Mouse (Mus musculus): Measurements from ENCODE around the gene Gimap1. TPM values are rescaled to one million over a fixed set of nuclear protein-coding genes. Genes with fewer than 3 reads are reported as not detected.
A peak's percentile ranks its signal among the peaks of the same experiment; 100 is the strongest.

Gene Gimap1
- polyA plus RNA-seq, 1 experiment from 2014 or later = 7.3 TPM

- no peaks in the 10 kb centered on the region for H3K27me3 ChIP-seq
- H3K4me2 ChIP-seq = no peak within 1 kb of the TSS
- H3K36me3 ChIP-seq = no peaks in the 10 kb centered on the region
- no peak within 1 kb of the TSS for H3K4me3 ChIP-seq
- no peak within 1 kb of the TSS for H3K27ac ChIP-seq
- H3K9ac ChIP-seq = no peak within 1 kb of the TSS
- no peaks in the 10 kb centered on the region for H3K9me3 ChIP-seq
- 50% methylated on average over 2 of the region's 2 CpGs for WGBS
- no peak for ATAC-seq (ENCODE audit: low FRiP score)
- no peaks in the 10 kb centered on the region for H3K4me1 ChIP-seq (replicated peaks)
Observed at GRCm38 (mm10) chr6:48718455-48718854, 20.4 kb upstream of the Gimap1 start, which contains the start of the genes Gm28053 and Gimap7. Gene Gm28053 (plus strand): TSS chr6:48718607. Gene Gimap7 (plus strand): TSS chr6:48718621.

- 81% methylated on average over 4 of the region's 4 CpGs for WGBS
- H3K36me3 ChIP-seq = no peaks in the 10 kb centered on the region
- no peaks in the 10 kb centered on the region for H3K4me1 ChIP-seq (replicated peaks)
- H3K9me3 ChIP-seq = no peaks in the 10 kb centered on the region
- no peak overlapping the region for H3K9ac ChIP-seq
- H3K27ac ChIP-seq = no peak overlapping the region
- no peak for ATAC-seq (ENCODE audit: low FRiP score)
- no peak overlapping the region for H3K4me2 ChIP-seq
- no peak overlapping the region for H3K4me3 ChIP-seq
- no peaks in the 10 kb centered on the region for H3K27me3 ChIP-seq
Observed at GRCm38 (mm10) chr6:48720326-48720725, 18.5 kb upstream of the Gimap1 start.

GRCm38 (mm10) chr6:48723468-48723867 is 15.4 kb upstream of the Gimap1 start:
- ATAC-seq (ENCODE audit: low FRiP score) = no peak
- H3K36me3 ChIP-seq = no peaks in the 10 kb centered on the region
- no peak overlapping the region for H3K9ac ChIP-seq
- H3K4me2 ChIP-seq = no peak overlapping the region
- H3K4me1 ChIP-seq (replicated peaks) = 0 out of 2 replicates have a peak, but pooled peaks cover 2% of the 10 kb centered on the region
- WGBS = 88% methylated on average over 8 of the region's 8 CpGs
- no peak overlapping the region for H3K4me3 ChIP-seq
- no peak overlapping the region for H3K27ac ChIP-seq
- no peaks in the 10 kb centered on the region for H3K27me3 ChIP-seq
- H3K9me3 ChIP-seq = no peaks in the 10 kb centered on the region

GRCm38 (mm10) chr6:48725476-48725875 is 13.4 kb upstream of the Gimap1 start:
- 0 out of 2 replicates have a peak, but pooled peaks have one; percentile 36 for ATAC-seq (ENCODE audit: low FRiP score)
- Histone ChIP-seq H3K4me3 (no peak overlapping the region), H3K9me3 (no peaks in the 10 kb centered on the region), H3K4me2 (no peak overlapping the region), H3K27me3 (no peaks in the 10 kb centered on the region), H3K4me1 (replicated peaks) (0 out of 2 replicates have a peak, but pooled peaks cover 2% of the 10 kb centered on the region), H3K36me3 (no peaks in the 10 kb centered on the region), H3K9ac (no peak overlapping the region), H3K27ac (no peak overlapping the region)
- WGBS = 0% methylated on average over 1 of the region's 1 CpGs

GRCm38 (mm10) chr6:48727761-48728160 is 11.1 kb upstream of the Gimap1 start:
- no peak overlapping the region for H3K9ac ChIP-seq
- H3K27me3 ChIP-seq = no peaks in the 10 kb centered on the region
- no peaks in the 10 kb centered on the region for H3K36me3 ChIP-seq
- no peak overlapping the region for H3K4me3 ChIP-seq
- 0 out of 2 replicates have a peak, but pooled peaks cover 2% of the 10 kb centered on the region for H3K4me1 ChIP-seq (replicated peaks)
- no peak overlapping the region for H3K27ac ChIP-seq
- no peak for ATAC-seq (ENCODE audit: low FRiP score)
- H3K4me2 ChIP-seq = no peak overlapping the region
- 92% methylated on average over 5 of the region's 5 CpGs for WGBS
- H3K9me3 ChIP-seq = no peaks in the 10 kb centered on the region

- 60% methylated on average over 8 of the region's 8 CpGs for WGBS
- no peak for ATAC-seq (ENCODE audit: low FRiP score)
Observed at GRCm38 (mm10) chr6:48732864-48733304, 6.0 kb upstream of the Gimap1 start.

GRCm38 (mm10) chr6:48733660-48734059 is 5.2 kb upstream of the Gimap1 start:
- Histone ChIP-seq H3K4me2 (no peak overlapping the region), H3K4me1 (replicated peaks) (no peaks in the 10 kb centered on the region), H3K4me3 (no peak overlapping the region), H3K27me3 (no peaks in the 10 kb centered on the region), H3K36me3 (no peaks in the 10 kb centered on the region), H3K9ac (no peak overlapping the region), H3K27ac (no peak overlapping the region), H3K9me3 (no peaks in the 10 kb centered on the region)
- whole genome bisulfite sequencing = 81% methylated on average over 1 of the region's 1 CpGs
- no peak for ATAC-seq (ENCODE audit: low FRiP score)

More at GRCm38 (mm10) chr6:48732864-48733304, 6.0 kb upstream of the Gimap1 start:
- Histone ChIP-seq H3K4me1 (replicated peaks) (no peaks in the 10 kb centered on the region), H3K4me3 (no peak overlapping the region), H3K36me3 (no peaks in the 10 kb centered on the region), H3K9ac (no peak overlapping the region), H3K4me2 (no peak overlapping the region), H3K27me3 (no peaks in the 10 kb centered on the region), H3K9me3 (no peaks in the 10 kb centered on the region), H3K27ac (no peak overlapping the region)

- Histone ChIP-seq H3K27me3 (peaks cover 21% of the 10 kb centered on the region), H3K4me2 (no peak overlapping the region), H3K9me3 (no peaks in the 10 kb centered on the region), H3K4me1 (replicated peaks) (peaks cover 5% of the 10 kb centered on the region), H3K4me3 (no peak overlapping the region), H3K27ac (no peak overlapping the region), H3K36me3 (no peaks in the 10 kb centered on the region), H3K9ac (no peak overlapping the region)
- ATAC-seq (ENCODE audit: low FRiP score) = no peak
- 87% methylated on average over 2 of the region's 2 CpGs for WGBS
Observed at GRCm38 (mm10) chr6:48737053-48737452, 1.8 kb upstream of the Gimap1 start.

- 93% methylated on average over 5 of the region's 5 CpGs for WGBS
Observed at GRCm38 (mm10) chr6:48737688-48738087, 1.2 kb upstream of the Gimap1 start.

GRCm38 (mm10) chr6:48739780-48740055 is 864 bp downstream of the Gimap1 start:
- WGBS = 98% methylated on average over 3 of the region's 3 CpGs
- H3K4me2 ChIP-seq = no peak overlapping the region
- peaks cover 17% of the 10 kb centered on the region for H3K4me1 ChIP-seq (replicated peaks)
- no peak overlapping the region for H3K27ac ChIP-seq
- no peaks in the 10 kb centered on the region for H3K36me3 ChIP-seq
- H3K27me3 ChIP-seq = peaks cover 45% of the 10 kb centered on the region
- ATAC-seq (ENCODE audit: low FRiP score) = no peak
- no peaks in the 10 kb centered on the region for H3K9me3 ChIP-seq
- H3K4me3 ChIP-seq = no peak overlapping the region
- H3K9ac ChIP-seq = no peak overlapping the region

More at GRCm38 (mm10) chr6:48737688-48738087, 1.2 kb upstream of the Gimap1 start:
- Histone ChIP-seq H3K9me3 (no peaks in the 10 kb centered on the region), H3K4me3 (no peak overlapping the region), H3K36me3 (no peaks in the 10 kb centered on the region), H3K27ac (no peak overlapping the region), H3K4me2 (no peak overlapping the region), H3K9ac (no peak overlapping the region), H3K27me3 (peaks cover 27% of the 10 kb centered on the region), H3K4me1 (replicated peaks) (peaks cover 11% of the 10 kb centered on the region)
- ATAC-seq (ENCODE audit: low FRiP score) = no peak

- H3K27me3 ChIP-seq = peaks cover 52% of the 10 kb centered on the region
- 77% methylated on average over 3 of the region's 3 CpGs for WGBS
- H3K27ac ChIP-seq = no peak overlapping the region
- H3K4me3 ChIP-seq = no peak overlapping the region
- no peak for ATAC-seq (ENCODE audit: low FRiP score)
- H3K4me2 ChIP-seq = no peak overlapping the region
- no peaks in the 10 kb centered on the region for H3K9me3 ChIP-seq
- peaks cover 17% of the 10 kb centered on the region for H3K4me1 ChIP-seq (replicated peaks)
- H3K36me3 ChIP-seq = no peaks in the 10 kb centered on the region
- H3K9ac ChIP-seq = no peak overlapping the region
Observed at GRCm38 (mm10) chr6:48740501-48741169, 1.8 kb downstream of the Gimap1 start.

GRCm38 (mm10) chr6:48741273-48741672 is 2.4 kb downstream of the Gimap1 start:
- Histone ChIP-seq H3K27me3 (peaks cover 57% of the 10 kb centered on the region), H3K9me3 (no peaks in the 10 kb centered on the region), H3K4me3 (no peak overlapping the region), H3K9ac (no peak overlapping the region), H3K36me3 (no peaks in the 10 kb centered on the region), H3K4me1 (replicated peaks) (peaks cover 17% of the 10 kb centered on the region), H3K4me2 (no peak overlapping the region), H3K27ac (no peak overlapping the region)
- 33% methylated on average over 3 of the region's 3 CpGs for WGBS
- ATAC-seq (ENCODE audit: low FRiP score) = no peak

- no peaks in the 10 kb centered on the region for H3K9me3 ChIP-seq
- H3K9ac ChIP-seq = peak overlapping the region; percentile 79; the same call in 1 of the 2 replicates
- peaks cover 58% of the 10 kb centered on the region for H3K27me3 ChIP-seq
- ATAC-seq (ENCODE audit: low FRiP score) = peak; percentile 65
- H3K4me1 ChIP-seq (replicated peaks) = peaks cover 17% of the 10 kb centered on the region
- H3K27ac ChIP-seq = no peak overlapping the region
- H3K4me2 ChIP-seq = peak overlapping the region; percentile 86
- H3K4me3 ChIP-seq = peak overlapping the region; percentile 55
- WGBS = 23% methylated on average over 9 of the region's 9 CpGs
- H3K36me3 ChIP-seq = no peaks in the 10 kb centered on the region
Observed at GRCm38 (mm10) chr6:48741711-48742206, 2.9 kb downstream of the Gimap1 start.
